Mouse (Mus musculus): ENCODE results near the gene Micu1. TPM values are rescaled to one million over a fixed set of nuclear protein-coding genes. Genes with fewer than 3 reads are reported as not detected.
A peak's percentile ranks its signal among the peaks of the same experiment; 100 is the strongest.

Gene Micu1
- total RNA-seq, 2 experiments from 2014 or later = 82.4 to 88.7 TPM

GRCm38 (mm10) chr10:59710246-59710645 is 8.0 kb downstream of the Micu1 start:
- intact Hi-C loops (cut with DNase I) = no loop called here
- DNase-seq (ENCODE audit: low spot score in 2 of 2) = peak; percentile 12 to 53

GRCm38 (mm10) chr10:59712062-59712461 is 9.8 kb downstream of the Micu1 start:
- no peak for DNase-seq (ENCODE audit: low spot score in 2 of 2)
- intact Hi-C loops (cut with DNase I) = no loop called here

GRCm38 (mm10) chr10:59720017-59720416 is 17.7 kb downstream of the Micu1 start:
- intact Hi-C loops (cut with DNase I) = no loop called here
- no peak for DNase-seq (ENCODE audit: low spot score in 2 of 2)

- DNase-seq (ENCODE audit: low spot score in 2 of 2) = no peak
- intact Hi-C loops (cut with DNase I) = no loop called here
Measured at GRCm38 (mm10) chr10:59721555-59721954, 19.3 kb downstream of the Micu1 start.

GRCm38 (mm10) chr10:59724634-59725033 is 22.4 kb downstream of the Micu1 start:
- no peak for DNase-seq (ENCODE audit: low spot score in 2 of 2)
- intact Hi-C loops (cut with DNase I) = no loop called here

- intact Hi-C loops (cut with DNase I) = no loop called here
- no peak for DNase-seq (ENCODE audit: low spot score in 2 of 2)
Measured at GRCm38 (mm10) chr10:59727251-59727650, 25.0 kb downstream of the Micu1 start.

- intact Hi-C loops (cut with DNase I) = no loop called here
Measured at GRCm38 (mm10) chr10:59729261-59729660, 27.0 kb downstream of the Micu1 start.

GRCm38 (mm10) chr10:59729842-59730241 is 27.6 kb downstream of the Micu1 start:
- intact Hi-C loops (cut with DNase I) = no loop called here
- DNase-seq (ENCODE audit: low spot score in 2 of 2) = no peak

More at GRCm38 (mm10) chr10:59729261-59729660, 27.0 kb downstream of the Micu1 start:
- no peak for DNase-seq (ENCODE audit: low spot score in 2 of 2)

- DNase-seq (ENCODE audit: low spot score in 2 of 2) = no peak
- intact Hi-C loops (cut with DNase I) = no loop called here
Measured at GRCm38 (mm10) chr10:59736027-59736598, 33.8 kb downstream of the Micu1 start.

GRCm38 (mm10) chr10:59741448-59741847 is 39.2 kb downstream of the Micu1 start:
- no peak for DNase-seq (ENCODE audit: low spot score in 2 of 2)
- intact Hi-C loops (cut with DNase I) = no loop called here

- intact Hi-C loops (cut with DNase I) = no loop called here
- DNase-seq (ENCODE audit: low spot score in 2 of 2) = no peak
Measured at GRCm38 (mm10) chr10:59743397-59743796, 41.1 kb downstream of the Micu1 start.

- no peak for DNase-seq (ENCODE audit: low spot score in 2 of 2)
- intact Hi-C loops (cut with DNase I) = no loop called here
Measured at GRCm38 (mm10) chr10:59743969-59744368, 41.7 kb downstream of the Micu1 start.

- no peak for DNase-seq (ENCODE audit: low spot score in 2 of 2)
- intact Hi-C loops (cut with DNase I) = no loop called here
Measured at GRCm38 (mm10) chr10:59747334-59747733, 45.1 kb downstream of the Micu1 start.

- no peak for DNase-seq (ENCODE audit: low spot score in 2 of 2)
- intact Hi-C loops (cut with DNase I) = no loop called here
Measured at GRCm38 (mm10) chr10:59748699-59749200, 46.5 kb downstream of the Micu1 start.

GRCm38 (mm10) chr10:59753538-59754069 is 51.3 kb downstream of the Micu1 start:
- intact Hi-C loops (cut with DNase I) = no loop called here
- no peak for DNase-seq (ENCODE audit: low spot score in 2 of 2)

GRCm38 (mm10) chr10:59754104-59754503 is 51.8 kb downstream of the Micu1 start:
- intact Hi-C loops (cut with DNase I) = no loop called here
- no peak for DNase-seq (ENCODE audit: low spot score in 2 of 2)

GRCm38 (mm10) chr10:59754901-59755300 is 52.6 kb downstream of the Micu1 start:
- intact Hi-C loops (cut with DNase I) = no loop called here
- no peak for DNase-seq (ENCODE audit: low spot score in 2 of 2)

GRCm38 (mm10) chr10:59755681-59756080 is 53.4 kb downstream of the Micu1 start:
- DNase-seq (ENCODE audit: low spot score in 2 of 2) = no peak
- intact Hi-C loops (cut with DNase I) = no loop called here

- intact Hi-C loops (cut with DNase I) = no loop called here
Measured at GRCm38 (mm10) chr10:59756090-59756489, 53.8 kb downstream of the Micu1 start.

GRCm38 (mm10) chr10:59756570-59756969 is 54.3 kb downstream of the Micu1 start:
- DNase-seq (ENCODE audit: low spot score in 2 of 2) = no peak
- intact Hi-C loops (cut with DNase I) = no loop called here

More at GRCm38 (mm10) chr10:59756090-59756489, 53.8 kb downstream of the Micu1 start:
- DNase-seq (ENCODE audit: low spot score in 2 of 2) = no peak

GRCm38 (mm10) chr10:59764781-59765180 is 62.5 kb downstream of the Micu1 start:
- intact Hi-C loops (cut with DNase I) = no loop called here
- no peak for DNase-seq (ENCODE audit: low spot score in 2 of 2)

All from left cerebral cortex, postnatal 14 days (tissue).